Mouse (Mus musculus) G1E (cell line): ENCODE results near the gene Tmem160.

Experiments
- CTCF ChIP-seq: IDR thresholded peaks from 2 replicates; pipeline ENCODE4 v1.5.1; 2012; ENCODE audit warnings: low read depth, low read length, inconsistent platforms, mixed read lengths
- TAL1 ChIP-seq: conservative IDR thresholded peaks from 2 replicates; pipeline ENCODE4 v1.6.1; 2012; ENCODE audit warnings: low read depth, low read length, inconsistent platforms, mixed read lengths

GRCm38 (mm10) chr7:16418713-16419112, 33.9 kb upstream of the Tmem160 start:
- TF ChIP-seq CTCF (no peak), TAL1 (no peak)
